Mouse (Mus musculus) embryonic facial prominence, embryonic 10.5 days (tissue): ENCODE measurements around the gene Sox14. TPM values are rescaled to one million over a fixed set of nuclear protein-coding genes. Genes with fewer than 3 reads are reported as not detected.

ENCODE experiments used
- DNase-seq: peaks from one replicate; pipeline ENCODE4 v3.0.0-alpha.2; 2017; ENCODE audit warnings: low spot score
- H3K27ac ChIP-seq: fragments of 300-500 bp; sonication (generic); replicated peaks from 2 replicates; pipeline ENCODE4 v1.5.1; 2016; ENCODE audit warnings: mild to moderate bottlenecking
- H3K27me3 ChIP-seq: fragments of 300-500 bp; sonication (generic); replicated peaks from 2 replicates; pipeline ENCODE4 v1.6.1; 2016; ENCODE audit warnings: low read depth, mild to moderate bottlenecking; ENCODE audit not compliant: poor library complexity, severe bottlenecking
- H3K36me3 ChIP-seq: fragments of 300-500 bp; sonication (generic); replicated peaks from 2 replicates; pipeline ENCODE4 v1.6.1; 2016; ENCODE audit warnings: mild to moderate bottlenecking, moderate library complexity
- H3K4me1 ChIP-seq: fragments of 300-500 bp; sonication (generic); 2 replicates; pipeline ENCODE4 v1.6.1; 2016
- H3K4me3 ChIP-seq: fragments of 300-500 bp; sonication (generic); 2 replicates; pipeline ENCODE4 v1.5.1; 2016; ENCODE audit warnings: mild to moderate bottlenecking, moderate library complexity
- H3K9me3 ChIP-seq: fragments of 300-500 bp; sonication (generic); 2 replicates; pipeline ENCODE4 v1.6.1; 2016; ENCODE audit warnings: mild to moderate bottlenecking
- WGBS: fragments of 180-500 bp; shearing (Covaris S2); methylation state at CpG from one replicate; pipeline ENCODE4 v1.1.7; 2016; 5-methylcytosine and 5-hydroxymethylcytosine counted together
- polyA plus RNA-seq: library from polyadenylated mRNA; unstranded; fragments of >200 nt; fragmentation: Nextera tagmentation; extraction: Ambion mirVana; gene quantifications from 2 replicates; pipeline ENCODE4 v1.2.1, GENCODE M21; 2016

Gene Sox14
- polyA plus RNA-seq, 1 experiment from 2014 or later = 2.8 TPM

DNA sequence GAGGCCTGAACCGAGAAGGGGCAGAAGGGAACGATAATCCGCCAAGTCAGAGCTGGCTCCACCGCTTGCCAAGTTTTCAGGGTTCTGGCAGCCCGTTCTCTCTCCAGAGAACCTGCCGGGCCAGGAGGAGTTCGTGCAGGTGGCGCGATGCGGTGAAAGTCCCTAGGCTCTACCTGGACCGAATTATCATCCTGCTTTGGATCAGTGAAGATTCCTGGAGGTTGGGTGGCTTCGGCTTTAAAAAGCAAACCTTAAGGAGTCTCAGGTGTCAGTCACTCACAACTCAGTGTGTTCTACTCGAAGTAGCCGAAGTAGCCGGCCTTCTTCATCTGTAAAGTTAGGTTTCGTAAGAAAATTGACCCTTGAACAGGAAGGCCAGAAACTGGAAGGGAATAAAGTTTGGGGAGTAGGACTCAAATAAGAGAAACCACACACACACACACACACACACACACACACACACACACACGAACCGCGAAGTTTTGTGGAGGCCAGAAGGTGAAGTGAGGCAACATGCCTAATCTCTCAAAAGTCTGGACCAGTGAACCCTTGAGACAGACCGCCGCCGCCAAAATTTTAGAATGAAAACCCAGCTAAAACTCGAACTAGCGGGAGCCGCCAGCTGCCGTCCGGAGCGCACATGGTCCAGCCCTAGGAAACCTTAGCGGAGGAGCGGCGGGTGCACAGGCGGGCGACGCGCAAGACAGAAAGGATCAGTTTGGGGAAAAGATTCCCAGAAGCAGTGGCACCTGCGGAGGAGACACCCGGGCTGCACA is 5.0 kb downstream of the Sox14 start:
- Histone ChIP-seq H3K36me3 (no peaks in the 10 kb centered on the region), H3K4me3 (peak overlapping the region; percentile 46), H3K9me3 (no peaks in the 10 kb centered on the region), H3K4me1 (peaks cover 55% of the 10 kb centered on the region), H3K27ac (no peak overlapping the region), H3K27me3 (peaks cover 100% of the 10 kb centered on the region)
- 2% methylated on average over 37 of the region's 37 CpGs for WGBS
- DNase-seq = peak; percentile 45

- peaks cover 47% of the 10 kb centered on the region for H3K4me1 ChIP-seq
These were observed 5.8 kb downstream of the Sox14 start for GRCm38 (mm10) chr9:99869936-99870779.

GRCm38 (mm10) chr9:99869275-99869674 is 6.7 kb downstream of the Sox14 start:
- no peak for DNase-seq
- Histone ChIP-seq H3K36me3 (no peaks in the 10 kb centered on the region), H3K4me1 (peaks cover 44% of the 10 kb centered on the region), H3K27ac (no peak overlapping the region), H3K27me3 (peaks cover 100% of the 10 kb centered on the region), H3K4me3 (peak overlapping the region; percentile 42), H3K9me3 (no peaks in the 10 kb centered on the region)
- 1% methylated on average over 29 of the region's 29 CpGs for WGBS

More at GRCm38 (mm10) chr9:99869936-99870779, 5.8 kb downstream of the Sox14 start:
- no peaks in the 10 kb centered on the region for H3K9me3 ChIP-seq
- no peak overlapping the region for H3K27ac ChIP-seq
- H3K27me3 ChIP-seq = peaks cover 100% of the 10 kb centered on the region
- peak; percentile 56 for DNase-seq
- peak overlapping the region; percentile 28; the same call in 1 of the 2 replicates for H3K4me3 ChIP-seq
- under 1% methylated on average over 34 of the region's 34 CpGs for WGBS
- H3K36me3 ChIP-seq = no peaks in the 10 kb centered on the region

- no peak overlapping the region for H3K27ac ChIP-seq
- H3K36me3 ChIP-seq = no peaks in the 10 kb centered on the region
- peak; percentile 73 for DNase-seq
- peaks cover 44% of the 10 kb centered on the region for H3K4me1 ChIP-seq
- H3K4me3 ChIP-seq = peak overlapping the region; percentile 42
- no peaks in the 10 kb centered on the region for H3K9me3 ChIP-seq
- under 1% methylated on average over 26 of the region's 26 CpGs for WGBS
- H3K27me3 ChIP-seq = peaks cover 100% of the 10 kb centered on the region
These were observed 7.4 kb downstream of the Sox14 start for GRCm38 (mm10) chr9:99868606-99869005.

- Histone ChIP-seq H3K27ac (no peak overlapping the region), H3K4me1 (peaks cover 42% of the 10 kb centered on the region), H3K9me3 (no peaks in the 10 kb centered on the region), H3K27me3 (peaks cover 100% of the 10 kb centered on the region), H3K36me3 (no peaks in the 10 kb centered on the region), H3K4me3 (no peak overlapping the region)
- WGBS = 2% methylated on average over 11 of the region's 11 CpGs
- DNase-seq = peak; percentile 21
These were observed 7.9 kb downstream of the Sox14 start for GRCm38 (mm10) chr9:99868054-99868453.

DNA sequence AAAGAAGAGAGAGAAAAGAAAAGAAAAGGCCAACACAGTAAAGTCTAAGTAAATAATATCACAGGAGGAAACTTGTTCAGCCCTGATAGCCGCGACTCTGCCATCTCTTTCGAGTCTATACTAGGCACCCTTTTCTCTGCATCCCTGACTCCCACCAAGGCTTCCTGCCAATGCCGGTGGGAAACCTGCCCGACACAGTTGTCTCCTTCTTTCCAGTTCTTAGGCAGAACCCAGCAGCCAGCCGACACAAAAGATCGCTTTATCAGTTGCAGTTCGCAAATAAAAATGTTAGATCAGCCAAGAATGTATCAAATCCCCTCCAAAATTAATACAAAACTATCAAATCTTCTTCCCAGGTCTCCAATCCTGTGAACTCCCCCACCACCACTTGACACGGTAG is 13.0 kb downstream of the Sox14 start:
- H3K9me3 ChIP-seq = no peaks in the 10 kb centered on the region
- WGBS = 86% methylated on average over 9 of the region's 9 CpGs
- H3K4me1 ChIP-seq = no peaks in the 10 kb centered on the region
- no peak overlapping the region for H3K4me3 ChIP-seq
- H3K36me3 ChIP-seq = no peaks in the 10 kb centered on the region
- no peak for DNase-seq
- peaks cover 74% of the 10 kb centered on the region for H3K27me3 ChIP-seq
- no peak overlapping the region for H3K27ac ChIP-seq

DNA sequence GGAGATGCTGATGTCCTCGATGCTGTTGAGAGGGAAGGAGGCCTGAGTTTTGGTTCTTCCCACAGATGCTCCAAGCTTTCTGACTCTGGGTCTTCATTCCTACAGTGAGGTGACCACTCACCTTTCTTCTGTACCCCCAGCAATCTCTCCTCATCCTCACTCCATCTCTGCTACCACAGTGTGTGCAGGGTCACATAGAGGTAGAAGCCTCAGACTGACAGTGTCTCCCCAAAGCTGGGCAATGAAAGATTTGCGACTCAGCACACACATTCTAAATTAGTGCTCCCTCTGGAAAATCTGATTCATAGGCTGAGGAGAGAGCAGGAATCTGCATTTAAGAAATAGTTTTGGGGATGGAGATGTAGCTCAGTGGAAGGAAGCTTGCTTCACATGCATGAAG is 21.5 kb downstream of the Sox14 start:
- DNase-seq = no peak
- H3K4me1 ChIP-seq = no peaks in the 10 kb centered on the region
- H3K27ac ChIP-seq = no peak overlapping the region
- no peaks in the 10 kb centered on the region for H3K36me3 ChIP-seq
- WGBS = 92% methylated on average over 2 of the region's 2 CpGs
- peaks cover 30% of the 10 kb centered on the region for H3K27me3 ChIP-seq
- no peaks in the 10 kb centered on the region for H3K9me3 ChIP-seq
- no peak overlapping the region for H3K4me3 ChIP-seq

GRCm38 (mm10) chr9:99853356-99853755 is 22.6 kb downstream of the Sox14 start:
- Histone ChIP-seq H3K27ac (no peak overlapping the region), H3K9me3 (no peaks in the 10 kb centered on the region), H3K27me3 (peaks cover 29% of the 10 kb centered on the region), H3K4me1 (no peaks in the 10 kb centered on the region), H3K4me3 (no peak overlapping the region), H3K36me3 (no peaks in the 10 kb centered on the region)
- 44% methylated on average over 11 of the region's 11 CpGs for WGBS
- DNase-seq = no peak

DNA sequence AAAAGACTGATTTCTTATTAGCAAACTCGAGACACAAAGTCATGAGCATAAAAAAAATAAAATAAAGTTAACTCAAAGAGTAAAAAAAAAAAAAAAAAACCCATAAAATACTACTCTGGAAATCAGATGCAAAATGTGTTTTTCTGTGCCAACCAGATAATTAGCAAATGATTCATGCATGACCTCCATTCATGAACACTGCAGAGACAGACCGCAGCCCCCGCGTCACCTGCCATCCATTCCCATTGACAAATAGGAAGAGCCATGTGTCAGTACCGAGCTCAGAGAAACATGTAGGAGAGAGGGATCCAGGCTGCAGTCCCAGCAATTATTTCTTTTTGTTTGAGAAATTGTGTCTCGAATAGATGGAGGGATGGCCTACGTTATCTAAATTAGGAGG is 25.6 kb downstream of the Sox14 start:
- Histone ChIP-seq H3K9me3 (no peaks in the 10 kb centered on the region), H3K36me3 (no peaks in the 10 kb centered on the region), H3K27ac (no peak overlapping the region), H3K4me1 (no peaks in the 10 kb centered on the region), H3K27me3 (peaks cover 24% of the 10 kb centered on the region), H3K4me3 (no peak overlapping the region)
- WGBS = 87% methylated on average over 7 of the region's 7 CpGs
- no peak for DNase-seq

DNA sequence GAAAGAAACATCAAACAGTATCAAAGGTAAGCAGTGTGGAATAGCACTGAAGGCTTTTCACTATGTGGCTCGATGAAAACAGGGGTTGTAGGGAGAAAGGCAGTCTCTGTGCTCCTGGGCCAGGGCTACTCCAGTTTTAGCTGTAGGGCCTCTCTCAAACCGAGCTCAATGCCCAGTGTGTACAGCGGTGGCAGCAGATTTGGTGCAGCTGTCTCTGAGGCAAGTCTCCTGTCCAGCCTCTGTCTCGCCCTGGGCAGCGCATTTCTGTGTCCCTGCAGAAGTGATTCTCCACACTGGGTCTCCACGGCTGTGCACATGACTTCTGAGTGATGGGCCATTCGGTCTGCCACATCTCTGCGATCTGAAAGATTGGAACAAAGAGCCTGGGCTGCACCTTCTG is 27.6 kb downstream of the Sox14 start:
- no peaks in the 10 kb centered on the region for H3K4me1 ChIP-seq
- no peaks in the 10 kb centered on the region for H3K9me3 ChIP-seq
- H3K4me3 ChIP-seq = no peak overlapping the region
- no peak overlapping the region for H3K27ac ChIP-seq
- peaks cover 8% of the 10 kb centered on the region; the same call in 1 of the 2 replicates for H3K27me3 ChIP-seq
- 43% methylated on average over 8 of the region's 8 CpGs for WGBS
- DNase-seq = no peak
- no peaks in the 10 kb centered on the region for H3K36me3 ChIP-seq

DNA sequence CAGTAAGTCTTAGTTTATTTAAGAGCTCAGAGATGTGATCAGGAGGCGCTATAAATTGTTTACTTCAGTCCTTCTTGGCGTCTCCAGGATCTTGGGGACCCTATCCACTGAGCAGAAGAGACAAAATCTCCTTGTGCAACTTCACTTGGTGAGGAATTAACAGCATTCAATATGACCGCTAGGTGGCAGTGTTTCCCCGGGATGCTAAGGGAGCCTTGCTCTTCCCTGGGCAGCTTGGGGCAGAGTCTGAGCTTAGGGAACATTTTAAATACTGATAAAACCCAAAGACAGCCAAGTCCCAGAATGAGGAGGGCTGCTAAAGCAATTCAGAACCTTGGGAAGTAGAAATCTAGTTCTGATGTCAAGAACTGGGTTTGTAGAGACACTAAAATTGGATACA is 29.1 kb downstream of the Sox14 start:
- no peak overlapping the region for H3K4me3 ChIP-seq
- no peaks in the 10 kb centered on the region for H3K4me1 ChIP-seq
- no peaks in the 10 kb centered on the region for H3K9me3 ChIP-seq
- no peak overlapping the region for H3K27ac ChIP-seq
- H3K27me3 ChIP-seq = peaks cover 8% of the 10 kb centered on the region; the same call in 1 of the 2 replicates
- peak; percentile 82 for DNase-seq
- WGBS = 2% methylated on average over 4 of the region's 4 CpGs
- H3K36me3 ChIP-seq = no peaks in the 10 kb centered on the region

GRCm38 (mm10) chr9:99839367-99839766 is 36.6 kb downstream of the Sox14 start:
- 95% methylated on average over 3 of the region's 3 CpGs for WGBS
- no peaks in the 10 kb centered on the region for H3K9me3 ChIP-seq
- H3K4me1 ChIP-seq = no peaks in the 10 kb centered on the region
- no peak overlapping the region for H3K4me3 ChIP-seq
- no peak for DNase-seq
- no peak overlapping the region for H3K27ac ChIP-seq
- H3K27me3 ChIP-seq = no peaks in the 10 kb centered on the region
- no peaks in the 10 kb centered on the region for H3K36me3 ChIP-seq

GRCm38 (mm10) chr9:99838877-99839276 is 37.1 kb downstream of the Sox14 start:
- no peak overlapping the region for H3K27ac ChIP-seq
- H3K4me1 ChIP-seq = no peaks in the 10 kb centered on the region
- no peaks in the 10 kb centered on the region for H3K9me3 ChIP-seq
- no peaks in the 10 kb centered on the region for H3K36me3 ChIP-seq
- H3K4me3 ChIP-seq = no peak overlapping the region
- H3K27me3 ChIP-seq = no peaks in the 10 kb centered on the region
- DNase-seq = no peak
- 91% methylated on average over 7 of the region's 7 CpGs for WGBS
